Mouse (Mus musculus) forebrain, embryonic 15.5 days (tissue): ENCODE results near the gene Ddx25. TPM values are rescaled to one million over a fixed set of nuclear protein-coding genes. Genes with fewer than 3 reads are reported as not detected.
A peak's percentile ranks its signal among the peaks of the same experiment; 100 is the strongest.

Experiments
- ATAC-seq: fragments of 200-750 bp; cut with Nextera tagmentation; replicated peaks from 2 replicates; pipeline ENCODE4 v1.8.0; 2017; ENCODE audit warnings: mild to moderate bottlenecking, moderate TSS enrichment, moderate library complexity
- H3K27ac ChIP-seq: fragments of 300-500 bp; sonication (generic); replicated peaks from 2 replicates; pipeline ENCODE4 v1.5.1; 2015; ENCODE audit warnings: mild to moderate bottlenecking, inconsistent platforms
- H3K27me3 ChIP-seq: fragments of 300-500 bp; sonication (generic); 2 replicates; pipeline ENCODE4 v1.6.1; 2015; ENCODE audit warnings: inconsistent platforms
- H3K36me3 ChIP-seq: fragments of 300-500 bp; sonication (generic); 2 replicates; pipeline ENCODE4 v1.6.1; 2015; ENCODE audit warnings: mild to moderate bottlenecking, inconsistent platforms
- H3K4me1 ChIP-seq: fragments of 300-500 bp; sonication (generic); 2 replicates; pipeline ENCODE4 v1.6.1; 2015; ENCODE audit warnings: inconsistent platforms
- H3K4me2 ChIP-seq: fragments of 300-500 bp; sonication (generic); replicated peaks from 2 replicates; pipeline ENCODE4 v1.6.1; 2015; ENCODE audit warnings: mild to moderate bottlenecking, inconsistent platforms
- H3K4me3 ChIP-seq: fragments of 300-500 bp; sonication (generic); 2 replicates; pipeline ENCODE4 v1.5.1; 2015; ENCODE audit warnings: mild to moderate bottlenecking, inconsistent platforms
- H3K9ac ChIP-seq: fragments of 300-500 bp; sonication (generic); replicated peaks from 2 replicates; pipeline ENCODE4 v1.6.1; 2015; ENCODE audit warnings: mild to moderate bottlenecking, inconsistent platforms
- H3K9me3 ChIP-seq: fragments of 300-500 bp; sonication (generic); 2 replicates; pipeline ENCODE4 v1.6.1; 2016; ENCODE audit warnings: inconsistent platforms
- WGBS: fragments of 180-500 bp; shearing (Covaris S2); methylation state at CpG from one replicate; pipeline ENCODE4 v1.1.7; 2015; ENCODE audit warnings: mixed read lengths; 5-methylcytosine and 5-hydroxymethylcytosine counted together
- polyA plus RNA-seq: library from polyadenylated mRNA; unstranded; fragments of >200 nt; fragmentation: Nextera tagmentation; extraction: Ambion mirVana; gene quantifications from 2 replicates; pipeline ENCODE4 v1.2.1, GENCODE M21; 2015

Ddx25 gene
- polyA plus RNA-seq, 1 experiment from 2014 or later = 19.6 TPM

GRCm38 (mm10) chr9:35516182-35516581, 42.1 kb downstream of the Ddx25 start:
- no peaks in the 10 kb centered on the region for H3K27me3 ChIP-seq
- ATAC-seq = no peak
- H3K4me2 ChIP-seq = no peak overlapping the region
- H3K4me1 ChIP-seq = no peaks in the 10 kb centered on the region
- no peaks in the 10 kb centered on the region for H3K36me3 ChIP-seq
- no peak overlapping the region for H3K27ac ChIP-seq
- WGBS = 88% methylated on average over 5 of the region's 5 CpGs
- H3K9ac ChIP-seq = no peak overlapping the region
- no peaks in the 10 kb centered on the region for H3K9me3 ChIP-seq
- no peak overlapping the region for H3K4me3 ChIP-seq

GRCm38 (mm10) chr9:35513900-35514299, 44.4 kb downstream of the Ddx25 start:
- Histone ChIP-seq H3K27ac (no peak overlapping the region), H3K36me3 (no peaks in the 10 kb centered on the region), H3K4me3 (no peak overlapping the region), H3K4me2 (no peak overlapping the region), H3K27me3 (no peaks in the 10 kb centered on the region), H3K4me1 (no peaks in the 10 kb centered on the region), H3K9ac (no peak overlapping the region), H3K9me3 (no peaks in the 10 kb centered on the region)
- ATAC-seq = no peak
- 91% methylated on average over 4 of the region's 4 CpGs for WGBS

GRCm38 (mm10) chr9:35508234-35508633, 50.1 kb downstream of the Ddx25 start:
- H3K27me3 ChIP-seq = no peaks in the 10 kb centered on the region
- peak; percentile 81 for ATAC-seq
- H3K4me2 ChIP-seq = no peak overlapping the region
- H3K9me3 ChIP-seq = no peaks in the 10 kb centered on the region
- H3K27ac ChIP-seq = peak overlapping the region; percentile 66
- no peak overlapping the region for H3K4me3 ChIP-seq
- H3K4me1 ChIP-seq = peaks cover 20% of the 10 kb centered on the region
- peaks cover 9% of the 10 kb centered on the region for H3K36me3 ChIP-seq
- no peak overlapping the region for H3K9ac ChIP-seq
- WGBS = 18% methylated on average over 8 of the region's 8 CpGs

- Histone ChIP-seq H3K27me3 (no peaks in the 10 kb centered on the region), H3K9me3 (no peaks in the 10 kb centered on the region), H3K27ac (no peak overlapping the region), H3K9ac (no peak overlapping the region), H3K4me1 (peaks cover 7% of the 10 kb centered on the region), H3K4me3 (no peak overlapping the region), H3K36me3 (peaks cover 34% of the 10 kb centered on the region), H3K4me2 (no peak overlapping the region)
- 81% methylated on average over 10 of the region's 10 CpGs for WGBS
- no peak for ATAC-seq
These were observed 55.8 kb downstream of the Ddx25 start for GRCm38 (mm10) chr9:35502361-35503000.

GRCm38 (mm10) chr9:35499946-35500345, 58.4 kb downstream of the Ddx25 start:
- H3K27me3 ChIP-seq = no peaks in the 10 kb centered on the region
- no peaks in the 10 kb centered on the region for H3K4me1 ChIP-seq
- no peaks in the 10 kb centered on the region for H3K9me3 ChIP-seq
- peaks cover 34% of the 10 kb centered on the region for H3K36me3 ChIP-seq
- no peak overlapping the region for H3K4me2 ChIP-seq
- no peak overlapping the region for H3K4me3 ChIP-seq
- no peak for ATAC-seq
- H3K27ac ChIP-seq = no peak overlapping the region
- H3K9ac ChIP-seq = no peak overlapping the region
- 59% methylated on average over 6 of the region's 6 CpGs for WGBS

- WGBS = 73% methylated on average over 3 of the region's 3 CpGs
These were observed 62.9 kb downstream of the Ddx25 start for GRCm38 (mm10) chr9:35495471-35495870.

GRCm38 (mm10) chr9:35494937-35495336, 63.4 kb downstream of the Ddx25 start:
- Histone ChIP-seq H3K4me1 (0 out of 2 replicates have a peak, but pooled peaks cover 7% of the 10 kb centered on the region), H3K36me3 (peaks cover 16% of the 10 kb centered on the region; the same call in 1 of the 2 replicates), H3K4me3 (no peak overlapping the region), H3K4me2 (no peak overlapping the region), H3K9me3 (no peaks in the 10 kb centered on the region), H3K9ac (no peak overlapping the region), H3K27me3 (no peaks in the 10 kb centered on the region), H3K27ac (no peak overlapping the region)
- WGBS = 60% methylated on average over 4 of the region's 4 CpGs
- no peak for ATAC-seq

More at GRCm38 (mm10) chr9:35495471-35495870, 62.9 kb downstream of the Ddx25 start:
- Histone ChIP-seq H3K36me3 (peaks cover 16% of the 10 kb centered on the region; the same call in 1 of the 2 replicates), H3K27ac (no peak overlapping the region), H3K27me3 (no peaks in the 10 kb centered on the region), H3K9ac (no peak overlapping the region), H3K4me1 (0 out of 2 replicates have a peak, but pooled peaks cover 7% of the 10 kb centered on the region), H3K4me3 (no peak overlapping the region), H3K9me3 (no peaks in the 10 kb centered on the region), H3K4me2 (no peak overlapping the region)
- ATAC-seq = no peak

- no peak overlapping the region for H3K9ac ChIP-seq
- 42% methylated on average over 4 of the region's 4 CpGs for WGBS
- no peak overlapping the region for H3K27ac ChIP-seq
- ATAC-seq = no peak
- no peak overlapping the region for H3K4me3 ChIP-seq
- no peak overlapping the region for H3K4me2 ChIP-seq
- H3K9me3 ChIP-seq = no peaks in the 10 kb centered on the region
- H3K36me3 ChIP-seq = peaks cover 22% of the 10 kb centered on the region
- H3K27me3 ChIP-seq = no peaks in the 10 kb centered on the region
- 0 out of 2 replicates have a peak, but pooled peaks cover 7% of the 10 kb centered on the region for H3K4me1 ChIP-seq
These were observed 64.6 kb downstream of the Ddx25 start for GRCm38 (mm10) chr9:35493733-35494092.

GRCm38 (mm10) chr9:35493033-35493732, 65.1 kb downstream of the Ddx25 start:
- Histone ChIP-seq H3K27ac (no peak overlapping the region), H3K4me2 (no peak overlapping the region), H3K36me3 (peaks cover 22% of the 10 kb centered on the region), H3K9me3 (no peaks in the 10 kb centered on the region), H3K9ac (no peak overlapping the region), H3K4me3 (no peak overlapping the region), H3K27me3 (no peaks in the 10 kb centered on the region), H3K4me1 (0 out of 2 replicates have a peak, but pooled peaks cover 7% of the 10 kb centered on the region)
- WGBS = 35% methylated on average over 7 of the region's 7 CpGs
- 0 out of 2 replicates have a peak, but pooled peaks have one; percentile 55 for ATAC-seq

GRCm38 (mm10) chr9:35491109-35491866, 67.0 kb downstream of the Ddx25 start:
- ATAC-seq = peak; percentile 46; the same call in 1 of the 2 replicates
- 0 out of 2 replicates have a peak overlapping the region, but pooled peaks have one; percentile 4 for H3K27ac ChIP-seq
- no peaks in the 10 kb centered on the region for H3K27me3 ChIP-seq
- no peak overlapping the region for H3K4me3 ChIP-seq
- H3K9me3 ChIP-seq = no peaks in the 10 kb centered on the region
- peaks cover 38% of the 10 kb centered on the region for H3K36me3 ChIP-seq
- no peak overlapping the region for H3K4me2 ChIP-seq
- 0 out of 2 replicates have a peak, but pooled peaks cover 7% of the 10 kb centered on the region for H3K4me1 ChIP-seq
- WGBS = 59% methylated on average over 11 of the region's 11 CpGs
- no peak overlapping the region for H3K9ac ChIP-seq

GRCm38 (mm10) chr9:35488496-35488895, 69.8 kb downstream of the Ddx25 start:
- Histone ChIP-seq H3K4me3 (no peak overlapping the region), H3K36me3 (peaks cover 53% of the 10 kb centered on the region), H3K4me2 (no peak overlapping the region), H3K9ac (no peak overlapping the region), H3K27me3 (no peaks in the 10 kb centered on the region), H3K9me3 (no peaks in the 10 kb centered on the region), H3K4me1 (0 out of 2 replicates have a peak, but pooled peaks cover 11% of the 10 kb centered on the region), H3K27ac (no peak overlapping the region)
- ATAC-seq = no peak
- 90% methylated on average over 4 of the region's 4 CpGs for WGBS
